Mouse (Mus musculus) CH12.LX (cell line): ENCODE measurements at regions not wholly inside any gene's neighbourhood (a gene's known extent, or its start where the extent isn't known, plus 50 kb on each side); places are given as distances from the start of the nearest gene placed in this dataset.

Experiments used
- CTCF ChIP-seq, 2 experiments: IDR thresholded peaks in 1 of 2; conservative IDR thresholded peaks in 1 of 2; 2 replicates each; pipeline ENCODE4 v1.5.1; 2011 to 2012; ENCODE audit warnings: low read depth in 2 of 2, low read length in 2 of 2, improper control_type of control experiment in 1 of 2, inconsistent platforms in 1 of 2, mild to moderate bottlenecking in 1 of 2, moderate library complexity in 1 of 2
- ETS1 ChIP-seq: conservative IDR thresholded peaks from 2 replicates; pipeline ENCODE4 v1.6.1; 2012; ENCODE audit warnings: low read depth, mild to moderate bottlenecking, inconsistent platforms, low read length, improper control_type of control experiment, moderate library complexity
- HCFC1 ChIP-seq: IDR thresholded peaks from 2 replicates; pipeline ENCODE4 v1.6.1; 2012; ENCODE audit warnings: low read depth, mild to moderate bottlenecking, inconsistent platforms, low read length, improper control_type of control experiment
- POLR2A ChIP-seq: IDR thresholded peaks from 2 replicates; pipeline ENCODE4 v1.6.1; 2011; ENCODE audit warnings: low read depth, mild to moderate bottlenecking, improper control_type of control experiment, low read length
- ZC3H11A ChIP-seq: IDR thresholded peaks from 2 replicates; pipeline ENCODE4 v1.6.1; 2012; ENCODE audit warnings: low read depth, mild to moderate bottlenecking, inconsistent platforms, low read length, improper control_type of control experiment

- no peak for TF ChIP-seq ZC3H11A
- no peak for TF ChIP-seq POLR2A
- TF ChIP-seq ETS1 = no peak
- TF ChIP-seq HCFC1 = no peak
- no peak for TF ChIP-seq CTCF (conservative IDR thresholded peaks at IDR 0.05 in 1 of 2, IDR thresholded peaks at IDR 0.05 in 1 of 2; ENCODE audit: low read depth in 2 of 2, low read length in 2 of 2)
Measured at GRCm38 (mm10) chr2:43295801-43296200, 259.3 kb upstream of the Kynu start.
